Mouse (Mus musculus): ENCODE results near the gene Vmn1r70. TPM values are rescaled to one million over a fixed set of nuclear protein-coding genes. Genes with fewer than 3 reads are reported as not detected.

The Vmn1r70 gene
- not detected for total RNA-seq (2023)

GRCm38 (mm10) chr7:10631232-10631631 is at the start of gene Vmn1r70:
TSS of gene Vmn1r70 (plus strand) at chr7:10631532.

GRCm38 (mm10) chr7:10613559-10613958 is 17.8 kb upstream of the Vmn1r70 start, which contains the start of gene Vmn1r69:
TSS of gene Vmn1r69 (minus strand) at chr7:10613659.

Other genes with a start within 250 kb of the Vmn1r70 start
- gene Vmn1r67, start 188.2 kb upstream of the Vmn1r70 start, total RNA-seq (2023), result not detected
- 1 to 10 TPM in 1 of 2 experiments, under 1 TPM in 1; 0.92 to 1.2 TPM for gene Zik1, start 136.1 kb upstream of the Vmn1r70 start, total RNA-seq (2023)
- gene Vmn1r68, start 73.0 kb upstream of the Vmn1r70 start, total RNA-seq (2023), result not detected
- gene Vmn1r69, start 17.9 kb upstream of the Vmn1r70 start, total RNA-seq (2023), result not detected
- gene Nlrp4b, start 56.3 kb downstream of the Vmn1r70 start, total RNA-seq (2023), result not detected
- gene Vmn1r71, start 122.8 kb downstream of the Vmn1r70 start, total RNA-seq (2023), result not detected